Mouse (Mus musculus): ENCODE data around the gene Mars2. TPM values are rescaled to one million over a fixed set of nuclear protein-coding genes. Genes with fewer than 3 reads are reported as not detected.

Mars2 gene
- polyA plus RNA-seq, 1 experiment from 2014 or later = 2.4 TPM

- no peak for ATAC-seq (ENCODE audit: low FRiP score, low TSS enrichment)
- H3K4me2 ChIP-seq (replicated peaks; ENCODE audit: low read depth, low read length) = no peak overlapping the region
- H3K4me1 ChIP-seq (ENCODE audit: control insufficient read depth, insufficient read depth, low read length) = 0 out of 2 replicates have a peak, but pooled peaks cover 3% of the 10 kb centered on the region
- H3K9ac ChIP-seq (ENCODE audit: low read depth, low read length) = no peak overlapping the region
- H3K36me3 ChIP-seq (ENCODE audit: control insufficient read depth, insufficient read depth, low read length) = no peaks in the 10 kb centered on the region
- H3K4me3 ChIP-seq (ENCODE audit: low read length) = no peak overlapping the region
- H3K27me3 ChIP-seq (ENCODE audit: control insufficient read depth, insufficient read depth, low read length) = no peaks in the 10 kb centered on the region
- no peak overlapping the region for H3K27ac ChIP-seq (ENCODE audit: low read depth, low read length)
- 85% methylated on average over 6 of the region's 6 CpGs for WGBS
- H3K9me3 ChIP-seq (ENCODE audit: control insufficient read depth, low read length) = no peaks in the 10 kb centered on the region
Observed at GRCm38 (mm10) chr1:55213936-55214335, 23.0 kb upstream of the Mars2 start.

GRCm38 (mm10) chr1:55215185-55215813, 21.7 kb upstream of the Mars2 start:
- Histone ChIP-seq H3K4me2 (replicated peaks; ENCODE audit: low read depth, low read length) (no peak overlapping the region), H3K36me3 (ENCODE audit: control insufficient read depth, insufficient read depth, low read length) (no peaks in the 10 kb centered on the region), H3K4me1 (ENCODE audit: control insufficient read depth, insufficient read depth, low read length) (0 out of 2 replicates have a peak, but pooled peaks cover 3% of the 10 kb centered on the region), H3K27ac (ENCODE audit: low read depth, low read length) (no peak overlapping the region), H3K9me3 (ENCODE audit: control insufficient read depth, low read length) (no peaks in the 10 kb centered on the region), H3K4me3 (ENCODE audit: low read length) (no peak overlapping the region), H3K9ac (ENCODE audit: low read depth, low read length) (no peak overlapping the region), H3K27me3 (ENCODE audit: control insufficient read depth, insufficient read depth, low read length) (no peaks in the 10 kb centered on the region)
- no peak for ATAC-seq (ENCODE audit: low FRiP score, low TSS enrichment)
- WGBS = 58% methylated on average over 11 of the region's 11 CpGs

- Histone ChIP-seq H3K4me2 (replicated peaks; ENCODE audit: low read depth, low read length) (no peak overlapping the region), H3K9me3 (ENCODE audit: control insufficient read depth, low read length) (no peaks in the 10 kb centered on the region), H3K27me3 (ENCODE audit: control insufficient read depth, insufficient read depth, low read length) (no peaks in the 10 kb centered on the region), H3K9ac (ENCODE audit: low read depth, low read length) (no peak overlapping the region), H3K4me1 (ENCODE audit: control insufficient read depth, insufficient read depth, low read length) (no peaks in the 10 kb centered on the region), H3K4me3 (ENCODE audit: low read length) (no peak overlapping the region), H3K36me3 (ENCODE audit: control insufficient read depth, insufficient read depth, low read length) (no peaks in the 10 kb centered on the region), H3K27ac (ENCODE audit: low read depth, low read length) (no peak overlapping the region)
- 19% methylated on average over 2 of the region's 2 CpGs for WGBS
- ATAC-seq (ENCODE audit: low FRiP score, low TSS enrichment) = no peak
Observed at GRCm38 (mm10) chr1:55217191-55217590, 19.8 kb upstream of the Mars2 start.

GRCm38 (mm10) chr1:55221352-55221751, 15.6 kb upstream of the Mars2 start:
- Histone ChIP-seq H3K9me3 (ENCODE audit: control insufficient read depth, low read length) (no peaks in the 10 kb centered on the region), H3K27ac (ENCODE audit: low read depth, low read length) (no peak overlapping the region), H3K4me1 (ENCODE audit: control insufficient read depth, insufficient read depth, low read length) (no peaks in the 10 kb centered on the region), H3K4me3 (ENCODE audit: low read length) (no peak overlapping the region), H3K36me3 (ENCODE audit: control insufficient read depth, insufficient read depth, low read length) (no peaks in the 10 kb centered on the region), H3K27me3 (ENCODE audit: control insufficient read depth, insufficient read depth, low read length) (no peaks in the 10 kb centered on the region), H3K4me2 (replicated peaks; ENCODE audit: low read depth, low read length) (no peak overlapping the region), H3K9ac (ENCODE audit: low read depth, low read length) (no peak overlapping the region)
- 89% methylated on average over 4 of the region's 4 CpGs for WGBS
- no peak for ATAC-seq (ENCODE audit: low FRiP score, low TSS enrichment)

- no peaks in the 10 kb centered on the region for H3K36me3 ChIP-seq (ENCODE audit: control insufficient read depth, insufficient read depth, low read length)
- no peaks in the 10 kb centered on the region for H3K4me1 ChIP-seq (ENCODE audit: control insufficient read depth, insufficient read depth, low read length)
- 78% methylated on average over 7 of the region's 7 CpGs for WGBS
- no peak overlapping the region for H3K4me3 ChIP-seq (ENCODE audit: low read length)
- no peak for ATAC-seq (ENCODE audit: low FRiP score, low TSS enrichment)
- H3K9me3 ChIP-seq (ENCODE audit: control insufficient read depth, low read length) = no peaks in the 10 kb centered on the region
- no peak overlapping the region for H3K9ac ChIP-seq (ENCODE audit: low read depth, low read length)
- H3K4me2 ChIP-seq (replicated peaks; ENCODE audit: low read depth, low read length) = no peak overlapping the region
- no peak overlapping the region for H3K27ac ChIP-seq (ENCODE audit: low read depth, low read length)
- no peaks in the 10 kb centered on the region for H3K27me3 ChIP-seq (ENCODE audit: control insufficient read depth, insufficient read depth, low read length)
Observed at GRCm38 (mm10) chr1:55223026-55223425, 14.0 kb upstream of the Mars2 start.

- Histone ChIP-seq H3K4me2 (replicated peaks; ENCODE audit: low read depth, low read length) (no peak overlapping the region), H3K27me3 (ENCODE audit: control insufficient read depth, insufficient read depth, low read length) (no peaks in the 10 kb centered on the region), H3K36me3 (ENCODE audit: control insufficient read depth, insufficient read depth, low read length) (no peaks in the 10 kb centered on the region), H3K27ac (ENCODE audit: low read depth, low read length) (no peak overlapping the region), H3K9ac (ENCODE audit: low read depth, low read length) (no peak overlapping the region), H3K4me1 (ENCODE audit: control insufficient read depth, insufficient read depth, low read length) (no peaks in the 10 kb centered on the region), H3K4me3 (ENCODE audit: low read length) (no peak overlapping the region), H3K9me3 (ENCODE audit: control insufficient read depth, low read length) (no peaks in the 10 kb centered on the region)
- ATAC-seq (ENCODE audit: low FRiP score, low TSS enrichment) = no peak
- 74% methylated on average over 11 of the region's 11 CpGs for WGBS
Observed at GRCm38 (mm10) chr1:55224111-55224510, 12.9 kb upstream of the Mars2 start.

- WGBS = 31% methylated on average over 3 of the region's 3 CpGs
- peak overlapping the region; percentile 42; the same call in 1 of the 2 replicates for H3K9ac ChIP-seq (ENCODE audit: low read depth, low read length)
- H3K4me1 ChIP-seq (ENCODE audit: control insufficient read depth, insufficient read depth, low read length) = no peaks in the 10 kb centered on the region
- no peaks in the 10 kb centered on the region for H3K27me3 ChIP-seq (ENCODE audit: control insufficient read depth, insufficient read depth, low read length)
- peak overlapping the region; percentile 44 for H3K4me2 ChIP-seq (replicated peaks; ENCODE audit: low read depth, low read length)
- ATAC-seq (ENCODE audit: low FRiP score, low TSS enrichment) = no peak
- H3K4me3 ChIP-seq (ENCODE audit: low read length) = peak overlapping the region; percentile 51
- no peaks in the 10 kb centered on the region for H3K9me3 ChIP-seq (ENCODE audit: control insufficient read depth, low read length)
- H3K27ac ChIP-seq (ENCODE audit: low read depth, low read length) = no peak overlapping the region
- no peaks in the 10 kb centered on the region for H3K36me3 ChIP-seq (ENCODE audit: control insufficient read depth, insufficient read depth, low read length)
Observed at GRCm38 (mm10) chr1:55225398-55225797, 11.6 kb upstream of the Mars2 start.

- Histone ChIP-seq H3K36me3 (ENCODE audit: control insufficient read depth, insufficient read depth, low read length) (no peaks in the 10 kb centered on the region), H3K4me1 (ENCODE audit: control insufficient read depth, insufficient read depth, low read length) (no peaks in the 10 kb centered on the region), H3K4me3 (ENCODE audit: low read length) (peak within 1 kb of the TSS; percentile 51), H3K9ac (ENCODE audit: low read depth, low read length) (peak within 1 kb of the TSS; percentile 28), H3K9me3 (ENCODE audit: control insufficient read depth, low read length) (no peaks in the 10 kb centered on the region), H3K4me2 (replicated peaks; ENCODE audit: low read depth, low read length) (peak within 1 kb of the TSS; percentile 44), H3K27ac (ENCODE audit: low read depth, low read length) (peak within 1 kb of the TSS; percentile 56), H3K27me3 (ENCODE audit: control insufficient read depth, insufficient read depth, low read length) (no peaks in the 10 kb centered on the region)
- WGBS = 3% methylated on average over 26 of the region's 26 CpGs
- ATAC-seq (ENCODE audit: low FRiP score, low TSS enrichment) = peak; percentile 84
Observed at GRCm38 (mm10) chr1:55226011-55226857, 10.7 kb upstream of the Mars2 start, which contains the start of gene Rftn2. Gene Rftn2 (minus strand): TSS chr1:55226782.

GRCm38 (mm10) chr1:55227376-55227775, 9.6 kb upstream of the Mars2 start:
- Histone ChIP-seq H3K36me3 (ENCODE audit: control insufficient read depth, insufficient read depth, low read length) (no peaks in the 10 kb centered on the region), H3K4me1 (ENCODE audit: control insufficient read depth, insufficient read depth, low read length) (no peaks in the 10 kb centered on the region), H3K9me3 (ENCODE audit: control insufficient read depth, low read length) (no peaks in the 10 kb centered on the region), H3K4me2 (replicated peaks; ENCODE audit: low read depth, low read length) (no peak overlapping the region), H3K27ac (ENCODE audit: low read depth, low read length) (no peak overlapping the region), H3K27me3 (ENCODE audit: control insufficient read depth, insufficient read depth, low read length) (no peaks in the 10 kb centered on the region), H3K9ac (ENCODE audit: low read depth, low read length) (no peak overlapping the region), H3K4me3 (ENCODE audit: low read length) (no peak overlapping the region)
- no peak for ATAC-seq (ENCODE audit: low FRiP score, low TSS enrichment)
- WGBS = 19% methylated on average over 1 of the region's 1 CpGs

All from kidney, embryonic 14.5 days (tissue).